Mouse (Mus musculus) forelimb bud, embryonic 11.5 days (tissue): ENCODE measurements at regions not wholly inside any gene's neighbourhood (a gene's known extent, or its start where the extent isn't known, plus 50 kb on each side); places are given as distances from the start of the nearest gene placed in this dataset.

Experiments
- DNase-seq: peaks from one replicate; pipeline ENCODE4 v3.0.0-alpha.2; 2012; ENCODE audit warnings: low read depth, low spot score

- no peak for DNase-seq
Measured at GRCm38 (mm10) chr15:31841519-31841918, 239.9 kb downstream of the Fam173b start.

- no peak for DNase-seq
Measured at GRCm38 (mm10) chr15:31854764-31855163, 253.1 kb downstream of the Fam173b start.

- DNase-seq = no peak
Measured at GRCm38 (mm10) chr15:31855188-31855587, 253.5 kb downstream of the Fam173b start.

GRCm38 (mm10) chr15:31869100-31869499 is 267.4 kb downstream of the Fam173b start:
- DNase-seq = no peak

GRCm38 (mm10) chr15:31869673-31870417 is 268.2 kb downstream of the Fam173b start:
- DNase-seq = peak; percentile 44

- no peak for DNase-seq
Measured at GRCm38 (mm10) chr15:31875436-31875835, 273.8 kb downstream of the Fam173b start.

- no peak for DNase-seq
Measured at GRCm38 (mm10) chr15:31880479-31880878, 278.8 kb downstream of the Fam173b start.

- no peak for DNase-seq
Measured at GRCm38 (mm10) chr15:31882331-31882730, 280.7 kb downstream of the Fam173b start.

- no peak for DNase-seq
Measured at GRCm38 (mm10) chr15:31883516-31883915, 281.9 kb downstream of the Fam173b start.

GRCm38 (mm10) chr15:31898904-31899650 is 278.0 kb upstream of the Tas2r119 start:
- no peak for DNase-seq

GRCm38 (mm10) chr15:31900325-31900724 is 276.8 kb upstream of the Tas2r119 start:
- DNase-seq = no peak

GRCm38 (mm10) chr15:31908432-31908831 is 268.7 kb upstream of the Tas2r119 start:
- DNase-seq = no peak

GRCm38 (mm10) chr15:31911978-31912377 is 265.1 kb upstream of the Tas2r119 start:
- no peak for DNase-seq

- DNase-seq = no peak
Measured at GRCm38 (mm10) chr15:31921485-31921884, 255.6 kb upstream of the Tas2r119 start.

GRCm38 (mm10) chr15:31960301-31960700 is 216.8 kb upstream of the Tas2r119 start:
- DNase-seq = no peak

- DNase-seq = no peak
Measured at GRCm38 (mm10) chr15:31961963-31962362, 215.1 kb upstream of the Tas2r119 start.

GRCm38 (mm10) chr15:31964911-31965310 is 212.2 kb upstream of the Tas2r119 start:
- DNase-seq = no peak

GRCm38 (mm10) chr15:31965542-31965941 is 211.5 kb upstream of the Tas2r119 start:
- no peak for DNase-seq

GRCm38 (mm10) chr15:31972891-31973290 is 204.2 kb upstream of the Tas2r119 start:
- no peak for DNase-seq

- no peak for DNase-seq
Measured at GRCm38 (mm10) chr15:31973889-31974288, 203.2 kb upstream of the Tas2r119 start.

- DNase-seq = no peak
Measured at GRCm38 (mm10) chr15:31976461-31976860, 200.6 kb upstream of the Tas2r119 start.

- DNase-seq = no peak
Measured at GRCm38 (mm10) chr15:31977563-31977962, 199.5 kb upstream of the Tas2r119 start.

- peak; percentile 53 for DNase-seq
Measured at GRCm38 (mm10) chr15:31979961-31980360, 197.1 kb upstream of the Tas2r119 start.
